Mouse (Mus musculus) left cerebral cortex, postnatal 4 days (tissue): ENCODE results near the gene Usp43. TPM values are rescaled to one million over a fixed set of nuclear protein-coding genes. Genes with fewer than 3 reads are reported as not detected.

Experiments used
- DNase-seq: peaks from one replicate; pipeline ENCODE4 v3.0.0-alpha.2; 2022
- intact Hi-C: fragments of 180-260 bp; cut with DNase I; formaldehyde crosslinking; loops from one replicate; pipeline ENCODE4 v1.15.1; 2025
- total RNA-seq, 2 experiments: library from RNA; stranded (reverse); gene quantifications; 2 replicates each; pipeline ENCODE4 v1.2.3; 2021

Gene Usp43
- total RNA-seq, 2 experiments from 2014 or later: 32.2 to 33.3 TPM

GRCm38 (mm10) chr11:67820221-67820620 is 101.7 kb downstream of the Usp43 start:
- intact Hi-C loops: loop anchor here (5.0 to 10.0 kb wide), 2 partner anchors 65 to 102 kb away; partner anchors contain the start of gene Usp43
- peak; percentile 52 for DNase-seq

GRCm38 (mm10) chr11:67819604-67820003 is 102.3 kb downstream of the Usp43 start:
- intact Hi-C loops: loop anchor here (5.0 to 10.0 kb wide), 4 partner anchors 65 to 588 kb away; partner anchors contain the start of genes Cfap52, Stx8 and Usp43

GRCm38 (mm10) chr11:67811535-67811934 is 110.4 kb downstream of the Usp43 start:
- intact Hi-C loops: loop anchor here (10.0 kb wide), 1 partner anchor 153 kb away; the partner anchor contains the start of genes Cfap52 and Stx8

More at GRCm38 (mm10) chr11:67819604-67820003, 102.3 kb downstream of the Usp43 start:
- DNase-seq: peak; percentile 45

GRCm38 (mm10) chr11:67808051-67808450 is 113.9 kb downstream of the Usp43 start:
- intact Hi-C loops: no loop called here
- DNase-seq: no peak

More at GRCm38 (mm10) chr11:67811535-67811934, 110.4 kb downstream of the Usp43 start:
- DNase-seq: peak; percentile 24

- intact Hi-C loops: no loop called here
- no peak for DNase-seq
These were observed 114.9 kb downstream of the Usp43 start for GRCm38 (mm10) chr11:67806832-67807597.

GRCm38 (mm10) chr11:67805538-67805937 is 116.4 kb downstream of the Usp43 start:
- DNase-seq: no peak
- intact Hi-C loops: no loop called here

Other genes with a start within 250 kb of the Usp43 start
- gene Rcvrn, start 226.8 kb downstream of the Usp43 start, total RNA-seq: 1 to 10 TPM; 1.5 to 2.4 TPM
- gene Glp2r, start 151.0 kb downstream of the Usp43 start, total RNA-seq: under 1 TPM; 0.30 to 0.34 TPM
- not detected for gene Gsg1l2, start 147.5 kb downstream of the Usp43 start, total RNA-seq
- under 1 TPM in 1 of 2 experiments, not detected in 1; 0.98 TPM for gene Dhrs7c, start 124.0 kb downstream of the Usp43 start, total RNA-seq
- 1 to 10 TPM; 2.0 to 5.7 TPM for gene Cfap52, start 43.5 kb upstream of the Usp43 start, total RNA-seq
- gene Stx8, start 44.0 kb upstream of the Usp43 start, total RNA-seq: 10 to 100 TPM; 26.7 to 30.1 TPM